Mouse (Mus musculus) C2C12 (cell line): ENCODE results near the gene Hmgcs1.

Experiments used
- CEBPB ChIP-seq: IDR thresholded peaks from one replicate; pipeline ENCODE4 v1.6.1; 2011; ENCODE audit warnings: low read depth, mild to moderate bottlenecking, control low read depth, moderate library complexity
- CTCF ChIP-seq: IDR thresholded peaks from one replicate; pipeline ENCODE4 v1.5.1; 2011; ENCODE audit not compliant: control insufficient read depth, insufficient read depth, insufficient read length
- FOSL1 ChIP-seq: IDR thresholded peaks from one replicate; pipeline ENCODE4 v1.8.0; 2011; ENCODE audit warnings: mild to moderate bottlenecking, low read length; ENCODE audit not compliant: poor library complexity, insufficient read depth, severe bottlenecking
- MAX ChIP-seq: IDR thresholded peaks from one replicate; pipeline ENCODE4 v1.6.1; 2011; ENCODE audit warnings: mild to moderate bottlenecking, control low read depth
- MYOG ChIP-seq: IDR thresholded peaks from one replicate; pipeline ENCODE4 v1.6.1; 2011; ENCODE audit not compliant: control insufficient read depth, insufficient read length; ENCODE audit errors: extremely low read depth

DNA sequence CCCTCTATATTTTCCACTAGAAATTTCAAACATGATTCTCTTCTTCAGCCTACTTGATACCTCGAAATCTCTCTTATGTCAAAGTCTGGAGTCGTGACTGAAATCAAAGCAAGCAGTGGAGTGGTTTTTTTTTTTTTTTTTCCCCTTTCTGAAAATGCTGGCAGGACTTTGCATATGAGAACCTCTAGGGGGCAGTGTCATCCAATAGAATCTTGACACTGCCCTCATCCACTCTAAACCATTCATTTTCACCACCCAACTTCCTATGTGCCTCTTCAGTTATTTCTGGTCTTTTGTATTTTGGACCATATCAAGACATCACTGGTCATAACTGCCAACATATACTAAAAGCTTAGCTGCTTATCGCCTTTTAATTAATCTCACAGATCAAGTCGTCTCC lies 49.7 kb upstream of the Hmgcs1 start:
- no peak for TF ChIP-seq CTCF
- no peak for TF ChIP-seq CEBPB
- TF ChIP-seq MYOG: no peak
- TF ChIP-seq FOSL1: no peak
- no peak for TF ChIP-seq MAX
